Mouse (Mus musculus) thymus, postnatal 14 days (tissue): Measurements from ENCODE around the gene Olfr128.
"Not testable (repeated sequence)": the region's sequence is repeated elsewhere in the genome, so short reads cannot be mapped to it uniquely, and the experiment has no call there.

Experiments
- DNase-seq: peaks from one replicate; pipeline ENCODE4 v3.0.0; 2021

Olfr128 gene

DNA sequence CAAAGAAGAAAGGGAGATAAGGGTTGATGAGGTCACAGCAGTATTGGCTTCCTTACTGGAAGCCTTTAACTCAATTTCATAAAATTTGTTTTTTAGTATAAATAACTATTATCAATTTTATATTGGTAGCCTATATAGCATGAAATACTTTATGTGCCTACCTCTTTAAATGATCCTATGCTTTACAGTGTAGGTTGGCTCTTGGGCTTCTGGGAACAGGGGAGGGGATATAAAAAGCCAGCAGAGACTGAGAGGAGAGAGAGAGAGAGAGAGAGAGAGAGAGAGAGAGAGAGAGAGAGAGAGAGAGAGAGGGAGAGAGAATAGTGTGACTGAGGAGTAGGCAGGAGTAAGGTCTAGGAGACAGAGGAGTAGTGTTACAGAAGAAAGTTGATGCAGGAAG, at the start of gene Olfr128:
Gene Olfr128, plus strand, starts transcription at position 301 of the 400 bp plus-strand sequence.
- no peak for DNase-seq

DNA sequence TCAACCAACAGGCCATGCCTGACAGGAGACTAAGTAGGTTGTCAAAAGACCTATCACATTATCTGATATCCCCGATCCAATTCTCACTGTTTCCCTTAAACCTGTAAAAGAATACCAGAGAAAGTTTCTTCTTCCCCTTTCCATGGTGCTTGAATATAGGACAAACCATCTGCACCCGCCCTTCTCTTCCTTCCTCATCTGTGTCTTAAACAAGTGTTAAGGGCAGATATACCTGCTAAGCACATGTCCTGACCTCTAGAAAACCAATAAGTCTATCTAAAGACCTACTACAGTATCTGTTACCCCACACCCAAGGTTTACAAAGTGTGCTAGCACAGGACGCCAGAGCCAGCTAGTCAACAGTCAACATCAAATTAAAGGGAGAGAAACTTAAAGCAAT, 46.5 kb upstream of the Olfr128 start:
- DNase-seq: no peak

DNA sequence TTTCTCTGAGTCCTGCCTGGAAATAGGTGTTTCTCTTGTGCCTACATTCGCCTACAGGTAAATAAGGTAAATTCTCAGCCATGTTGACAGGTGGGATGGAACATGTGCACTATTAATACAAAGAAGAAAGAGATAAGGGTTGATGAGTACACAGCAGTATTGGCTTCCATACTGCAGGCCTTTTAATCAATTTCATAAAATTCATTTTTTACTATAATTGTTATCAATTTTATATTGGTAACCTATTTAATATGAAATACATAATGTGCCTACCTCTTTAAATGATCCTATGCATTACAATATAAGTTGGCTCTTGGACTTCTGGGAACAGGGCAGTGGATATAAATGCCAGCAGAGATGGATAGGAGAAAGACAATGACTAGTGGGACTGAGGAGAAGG, 20.2 kb upstream of the Olfr128 start, which contains the start of gene Olfr127:
Gene Olfr127, plus strand, starts transcription at position 301 of the 400 bp plus-strand sequence.
- no peak for DNase-seq

DNA sequence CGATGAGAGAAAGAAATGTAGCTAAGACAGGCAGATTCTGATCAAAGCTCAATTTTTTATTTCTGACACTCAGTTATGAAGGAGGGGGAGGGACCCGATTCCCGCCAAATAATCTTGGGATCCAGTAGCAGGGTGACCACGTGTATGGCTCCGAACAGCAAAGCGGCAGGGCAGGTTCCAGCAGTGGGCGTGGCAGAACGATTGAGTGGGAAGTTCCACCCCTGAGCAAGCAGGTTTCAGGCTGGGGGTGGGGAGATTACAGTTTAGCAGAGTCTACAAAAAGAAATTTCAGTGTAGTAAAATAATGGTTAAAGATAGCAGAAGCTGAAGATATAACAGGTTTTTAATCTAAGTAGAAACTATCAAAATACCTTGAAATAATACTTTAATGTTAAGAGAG, 13.5 kb upstream of the Olfr128 start:
- DNase-seq: not testable (repeated sequence)

DNA sequence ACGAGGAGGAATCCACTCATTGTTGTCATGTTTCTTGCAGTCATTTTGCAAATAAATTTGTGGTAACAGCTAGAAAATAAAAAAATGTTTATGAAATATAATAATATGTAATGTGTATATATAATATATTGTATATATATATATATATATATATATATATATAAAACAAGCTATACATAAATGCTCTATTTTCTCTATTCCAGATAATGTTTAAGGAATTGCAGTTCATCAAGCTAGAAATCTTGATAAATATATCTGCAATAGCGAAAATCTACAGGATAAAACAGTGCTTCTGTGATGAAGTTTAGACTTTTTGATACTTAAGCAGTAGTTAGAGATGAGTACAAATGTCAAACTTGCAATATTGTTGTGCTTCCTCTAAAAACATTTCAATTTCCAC, 32.6 kb downstream of the Olfr128 start, which contains the start of gene Olfr761:
Gene Olfr761, minus strand, starts transcription at position 101 of the 400 bp plus-strand sequence.
- no peak for DNase-seq

DNA sequence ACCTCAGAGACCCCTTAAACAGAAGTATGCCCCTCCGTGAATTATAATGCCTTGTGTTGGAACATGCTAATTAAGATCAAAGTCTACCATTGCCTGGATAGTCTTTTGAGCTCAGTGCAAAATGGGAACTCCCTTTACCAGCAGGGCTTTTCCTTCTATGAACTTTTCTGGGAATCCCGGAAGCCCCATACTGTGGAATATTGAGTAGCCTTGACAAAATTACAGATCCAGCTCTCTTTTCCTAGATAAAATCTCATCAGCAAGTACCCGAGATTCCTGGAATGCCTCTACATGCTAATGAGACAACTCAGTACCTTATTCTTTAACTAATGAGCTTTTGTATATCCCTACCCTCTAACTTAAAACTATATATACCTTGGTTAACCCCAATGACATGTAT, 53.2 kb downstream of the Olfr128 start:
- DNase-seq: no peak
